Mouse (Mus musculus) embryonic fibroblast, embryonic 13.5 days (primary cell): Measurements from ENCODE around the gene Pik3r2. TPM values are rescaled to one million over a fixed set of nuclear protein-coding genes. Genes with fewer than 3 reads are reported as not detected.

ENCODE experiments used
- H3K27ac ChIP-seq: 2 replicates; pipeline ENCODE4 v1.5.1; 2012; ENCODE audit warnings: low read length, control low read depth, inconsistent platforms; ENCODE audit not compliant: insufficient read depth
- H3K4me1 ChIP-seq: 2 replicates; pipeline ENCODE4 v1.6.1; 2011; ENCODE audit warnings: low read length; ENCODE audit not compliant: control insufficient read depth, insufficient read depth
- H3K4me3 ChIP-seq: 2 replicates; pipeline ENCODE4 v1.5.1; 2011; ENCODE audit warnings: mild to moderate bottlenecking, control low read depth, low read length; ENCODE audit not compliant: insufficient read depth
- CTCF ChIP-seq: IDR thresholded peaks from 2 replicates; pipeline ENCODE4 v1.5.1; 2011; ENCODE audit warnings: mild to moderate bottlenecking, control low read depth, low read length, moderate library complexity, borderline replicate concordance; ENCODE audit not compliant: insufficient read depth
- POLR2A ChIP-seq: IDR thresholded peaks from 2 replicates; pipeline ENCODE4 v1.6.1; 2011; ENCODE audit warnings: low read depth, mild to moderate bottlenecking, control low read depth, low read length, moderate library complexity
- polyA plus RNA-seq: library from polyadenylated mRNA; stranded (reverse); fragments of >200 nt; gene quantifications from 2 replicates; pipeline ENCODE4 v1.2.4, GENCODE M21; 2011; ENCODE audit warnings: low read depth; ENCODE audit not compliant: missing spikeins, insufficient read length

Gene Pik3r2
- polyA plus RNA-seq, 1 experiment = 43.5 TPM

DNA sequence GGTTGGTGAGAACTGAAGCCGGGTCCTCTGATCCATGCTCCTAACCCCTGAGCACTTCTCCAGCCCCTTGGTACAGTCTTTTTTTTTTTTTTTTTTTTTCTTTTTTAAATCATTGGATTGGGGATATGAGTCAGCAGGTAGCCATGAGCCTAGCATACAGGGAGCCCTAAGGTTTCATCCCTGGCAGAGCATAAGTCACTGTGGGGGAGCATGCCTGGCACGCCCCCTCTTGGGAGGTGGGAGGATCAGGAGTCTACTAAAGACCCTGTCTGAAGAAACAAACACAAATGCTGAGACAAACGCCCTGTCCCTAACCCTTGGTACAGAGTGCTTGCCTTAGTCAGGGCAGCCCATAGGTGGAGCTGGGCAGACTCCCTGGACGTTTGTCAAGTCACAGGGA is 35.5 kb upstream of the Pik3r2 start:
- H3K4me1 ChIP-seq = peaks cover 4% of the 10 kb centered on the region; the same call in 1 of the 2 replicates
- no peak overlapping the region for H3K4me3 ChIP-seq
- TF ChIP-seq POLR2A (no peak), CTCF (no peak)
- H3K27ac ChIP-seq = no peak overlapping the region

DNA sequence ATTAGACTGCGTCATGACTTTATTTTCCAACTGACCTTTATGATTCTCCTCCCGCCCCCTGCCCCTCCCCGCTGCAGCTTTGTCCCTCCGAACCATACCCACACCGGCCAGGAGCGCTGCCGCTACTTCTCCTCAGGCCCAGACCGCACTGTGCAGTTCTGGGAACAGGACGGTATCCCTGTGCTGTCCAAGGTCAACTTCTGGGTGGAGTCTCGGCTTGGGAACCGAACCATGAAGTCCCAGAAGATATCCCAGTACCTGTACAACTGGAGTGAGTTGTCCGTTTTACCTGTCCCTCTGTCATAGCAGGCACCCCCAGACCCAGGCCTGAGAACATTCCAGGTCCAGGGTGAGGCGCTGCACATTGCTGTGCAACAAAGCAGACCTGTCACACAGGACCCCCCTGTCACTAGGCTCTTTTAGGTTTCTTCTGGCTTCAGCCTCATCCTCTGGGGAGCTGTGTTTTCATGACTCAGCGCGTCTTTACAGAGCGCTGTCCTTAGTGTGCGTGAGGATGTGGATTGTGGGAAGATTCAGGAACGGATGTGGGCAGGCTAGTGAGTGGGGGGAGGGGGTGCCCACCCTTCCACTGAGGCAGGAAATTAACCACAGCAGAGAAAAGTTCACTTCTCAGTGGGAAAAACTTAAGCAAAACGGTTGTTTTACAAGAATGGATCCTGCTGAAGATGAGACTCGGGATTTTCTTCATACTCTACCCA is 34.6 kb upstream of the Pik3r2 start:
- Histone ChIP-seq H3K4me1 (peaks cover 4% of the 10 kb centered on the region; the same call in 1 of the 2 replicates), H3K4me3 (no peak overlapping the region), H3K27ac (no peak overlapping the region; the same call in 1 of the 2 replicates)
- TF ChIP-seq POLR2A = no peak
- TF ChIP-seq CTCF = no peak

DNA sequence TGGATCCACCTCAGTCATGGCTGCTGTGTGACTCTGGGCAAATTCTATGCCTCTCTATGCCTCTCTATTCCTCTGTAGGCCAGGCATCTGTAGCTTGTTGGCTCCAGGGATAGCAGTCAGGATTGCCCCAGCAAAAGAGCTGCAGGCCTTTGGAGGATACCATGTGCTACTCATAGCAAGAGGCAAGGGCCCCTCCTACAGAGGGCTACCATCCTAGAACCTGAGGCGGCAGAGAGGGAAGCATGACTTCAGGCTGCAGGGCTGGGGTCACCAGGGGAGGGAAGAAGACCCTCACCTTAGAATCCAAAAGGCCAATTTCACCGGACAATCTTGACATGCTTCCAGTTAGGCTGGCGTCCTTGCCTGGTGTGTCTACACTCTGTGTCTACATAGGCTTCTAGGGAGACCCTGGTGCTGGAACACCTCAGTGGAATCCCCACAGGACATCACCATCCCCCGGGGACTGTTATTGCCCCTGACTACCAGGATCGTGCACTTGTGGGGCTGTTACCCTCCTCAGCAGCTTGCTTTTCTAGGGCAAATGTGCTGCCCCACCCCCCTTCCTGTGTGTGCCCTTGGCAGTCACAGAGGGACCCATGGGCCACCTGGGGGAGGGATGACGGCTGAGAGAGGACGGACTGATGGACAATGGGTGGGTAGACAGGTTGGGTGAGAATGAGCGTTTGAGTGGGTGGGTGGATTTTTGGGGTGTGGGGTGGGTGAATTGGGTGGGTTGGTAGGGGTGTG is 32.6 kb upstream of the Pik3r2 start:
- TF ChIP-seq POLR2A (no peak), CTCF (no peak)
- H3K4me3 ChIP-seq = no peak overlapping the region
- H3K27ac ChIP-seq = no peak overlapping the region
- H3K4me1 ChIP-seq = peaks cover 4% of the 10 kb centered on the region; the same call in 1 of the 2 replicates

DNA sequence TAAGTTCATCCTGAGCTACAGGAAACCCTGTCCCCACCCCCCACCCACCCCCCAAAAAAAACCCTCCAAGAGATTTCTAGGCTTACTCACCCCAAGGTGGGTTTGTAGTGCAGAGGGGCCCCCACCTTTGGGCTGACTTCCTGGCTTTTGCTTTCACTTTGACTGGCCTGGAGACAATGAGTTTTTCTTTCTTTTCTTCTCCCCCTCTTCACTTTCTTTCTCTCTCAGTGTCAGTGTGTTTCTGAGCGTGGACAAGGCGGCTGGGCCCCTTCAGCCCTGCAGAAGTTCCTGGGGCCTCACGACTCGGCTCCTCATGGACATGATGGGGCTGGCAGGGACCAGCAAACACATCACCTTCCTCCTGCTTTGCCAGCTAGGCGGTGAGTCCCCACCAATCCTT is 31.7 kb upstream of the Pik3r2 start, which contains the start of gene Il12rb1:
TSS of gene Il12rb1 (plus strand) at position 211 of the 400 bp plus-strand sequence.
- Histone ChIP-seq H3K4me3 (no peak within 1 kb of the TSS), H3K27ac (no peak within 1 kb of the TSS), H3K4me1 (peaks cover 4% of the 10 kb centered on the region; the same call in 1 of the 2 replicates)
- TF ChIP-seq POLR2A (no peak), CTCF (no peak)

DNA sequence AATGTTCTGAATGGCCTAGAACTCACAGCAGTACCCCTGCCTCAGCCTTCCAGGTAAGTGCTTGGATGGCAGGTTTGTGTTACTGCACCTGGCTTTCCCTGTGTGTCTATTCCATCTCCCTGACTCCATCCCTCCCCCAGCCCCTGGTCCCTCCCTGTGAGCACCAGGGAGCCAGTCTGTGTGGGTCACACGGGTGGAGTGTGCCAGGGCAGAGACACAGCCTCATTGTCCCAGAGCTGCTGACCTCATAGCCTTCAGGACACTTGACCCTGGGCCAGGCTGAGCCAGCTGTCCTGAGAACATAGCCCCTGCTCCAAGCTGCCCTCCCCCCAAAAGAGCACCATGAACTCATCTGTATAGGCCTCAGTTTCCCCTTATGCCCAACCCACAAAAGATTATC is 30.8 kb upstream of the Pik3r2 start:
- Histone ChIP-seq H3K4me3 (no peak overlapping the region), H3K27ac (no peak overlapping the region), H3K4me1 (0 out of 2 replicates have a peak, but pooled peaks cover under 1% of the 10 kb centered on the region)
- TF ChIP-seq POLR2A (no peak), CTCF (no peak)

DNA sequence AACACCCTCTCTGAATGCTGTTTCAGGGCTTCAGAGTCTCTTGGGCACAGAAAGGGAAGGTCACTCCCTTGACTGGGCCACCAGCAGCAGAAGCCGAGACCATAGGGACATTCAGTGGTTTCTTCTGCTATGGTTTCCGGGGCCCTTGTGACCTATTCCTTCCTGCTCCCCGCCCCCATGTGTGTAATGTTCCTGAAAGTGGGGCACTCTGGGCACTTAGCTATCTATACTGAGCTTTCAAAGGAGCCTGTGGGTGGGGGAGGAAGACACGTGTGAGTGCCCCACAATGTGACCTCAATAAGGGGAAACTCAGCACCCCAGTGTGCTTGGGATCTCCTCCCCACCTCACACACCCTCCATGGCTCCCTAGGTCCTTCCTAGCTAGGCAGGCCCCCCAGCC is 30.0 kb upstream of the Pik3r2 start:
- TF ChIP-seq POLR2A (no peak), CTCF (no peak)
- Histone ChIP-seq H3K4me3 (no peak overlapping the region), H3K4me1 (no peaks in the 10 kb centered on the region), H3K27ac (no peak overlapping the region)

DNA sequence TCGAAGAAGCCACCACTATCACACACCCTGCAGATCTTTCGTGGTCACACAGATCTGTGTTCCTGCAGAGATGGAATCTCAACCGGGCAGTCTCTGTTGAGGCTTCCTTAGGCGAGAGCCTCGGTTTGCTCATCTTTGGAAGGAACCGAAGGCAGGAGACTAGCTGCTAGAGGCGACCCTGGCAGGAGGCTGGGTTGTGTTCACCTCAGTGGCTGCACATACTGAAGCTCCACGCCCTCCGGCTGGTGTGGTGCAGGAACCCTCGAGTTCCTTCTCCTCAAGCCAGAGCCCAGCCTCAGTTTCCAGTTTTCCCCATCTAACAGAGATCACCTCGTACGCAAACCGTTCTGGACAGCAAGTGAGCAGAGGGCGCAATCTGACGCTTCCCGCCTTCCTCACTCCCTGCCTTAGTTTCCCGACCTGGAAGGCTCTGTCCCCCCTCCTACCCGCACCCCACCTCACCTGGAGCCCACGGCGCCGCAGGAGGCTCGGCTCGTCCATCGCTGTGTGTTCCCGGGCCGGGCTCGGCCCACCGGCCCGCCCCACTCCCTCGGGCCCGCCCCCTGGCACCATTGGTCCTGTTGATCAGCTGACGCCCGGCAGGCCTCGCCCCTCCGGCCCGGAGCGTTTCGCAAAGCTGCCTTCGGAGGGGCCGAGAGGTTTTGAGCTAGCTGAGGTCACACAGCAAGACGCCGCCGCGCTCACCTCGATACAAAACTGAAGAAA is 28.1 kb upstream of the Pik3r2 start, which contains the start of gene Mast3:
TSS of gene Mast3 (minus strand) at position 574 of the 726 bp plus-strand sequence.
- H3K4me1 ChIP-seq = no peaks in the 10 kb centered on the region
- TF ChIP-seq POLR2A (peak; percentile 64), CTCF (no peak)
- H3K27ac ChIP-seq = no peak within 1 kb of the TSS
- peak within 1 kb of the TSS; percentile 51 for H3K4me3 ChIP-seq

DNA sequence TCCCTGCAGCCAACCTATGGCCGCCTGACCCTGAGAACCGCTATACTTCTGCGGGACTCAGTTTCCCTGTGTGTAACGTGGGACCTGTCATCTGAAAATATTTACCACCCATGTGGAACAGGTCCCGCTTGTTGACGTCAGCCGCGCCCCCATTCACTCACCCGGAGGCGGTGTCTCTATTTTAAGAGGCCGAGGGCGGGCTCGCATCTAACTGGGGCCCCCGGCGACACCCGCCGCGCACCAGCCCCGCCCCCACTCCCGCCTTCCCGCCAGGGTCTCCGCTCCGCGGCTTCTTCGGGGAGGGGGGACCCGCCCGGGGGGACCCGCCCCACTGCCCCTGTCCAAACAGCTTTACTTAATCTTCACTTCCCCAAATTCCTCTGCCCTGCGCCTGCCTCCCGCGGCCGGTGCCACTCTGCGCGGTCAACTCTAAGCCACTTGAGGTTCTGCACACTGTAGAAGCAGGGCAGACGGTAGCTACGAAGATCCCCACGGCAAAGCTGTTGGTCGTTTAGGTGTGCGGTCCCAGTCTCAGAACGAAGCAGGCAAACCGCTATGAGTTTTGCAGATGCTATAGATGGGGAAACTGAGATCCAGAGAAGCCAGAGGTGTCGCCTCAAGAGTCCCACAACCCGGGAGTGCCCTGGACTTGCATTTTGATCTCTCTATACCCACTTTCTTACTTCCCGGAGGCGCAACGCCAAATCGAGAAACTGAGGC is 27.4 kb upstream of the Pik3r2 start:
- TF ChIP-seq CTCF = no peak
- no peak for TF ChIP-seq POLR2A
- H3K27ac ChIP-seq = no peak overlapping the region
- peak overlapping the region; percentile 51 for H3K4me3 ChIP-seq
- no peaks in the 10 kb centered on the region for H3K4me1 ChIP-seq
